Mouse (Mus musculus) myocyte (in vitro differentiated cells): Measurements from ENCODE around the gene Klk15.

Experiments used
- CEBPB ChIP-seq: IDR thresholded peaks from 2 replicates; pipeline ENCODE4 v1.6.1; 2011; ENCODE audit warnings: mild to moderate bottlenecking, moderate library complexity; ENCODE audit not compliant: poor library complexity, insufficient read depth, severe bottlenecking
- E2F4 ChIP-seq: IDR thresholded peaks from one replicate; pipeline ENCODE4 v1.6.1; 2011; ENCODE audit warnings: mild to moderate bottlenecking, control low read depth, moderate library complexity; ENCODE audit not compliant: insufficient read depth
- MAX ChIP-seq: IDR thresholded peaks from one replicate; pipeline ENCODE4 v1.6.1; 2011; ENCODE audit warnings: low read depth, mild to moderate bottlenecking, control low read depth
- MYOD1 ChIP-seq, 3 experiments: IDR thresholded peaks; one replicate each; pipeline ENCODE4 v1.6.1; 2011; ENCODE audit warnings: control low read depth in 2 of 3, low read depth in 2 of 3, mild to moderate bottlenecking in 2 of 3, moderate library complexity in 1 of 3; ENCODE audit not compliant: insufficient read length in 2 of 3, control insufficient read depth in 1 of 3
- MYOG ChIP-seq, 3 experiments: IDR thresholded peaks; one replicate each; pipeline ENCODE4 v1.6.1; 2011; ENCODE audit warnings: control low read depth in 2 of 3, low read depth in 2 of 3, mild to moderate bottlenecking in 2 of 3; ENCODE audit not compliant: insufficient read length in 2 of 3, control insufficient read depth in 1 of 3, insufficient read depth in 1 of 3
- POLR2A ChIP-seq: IDR thresholded peaks from one replicate; pipeline ENCODE4 v1.6.1; 2011; ENCODE audit warnings: low read depth, mild to moderate bottlenecking, control low read depth, moderate library complexity; ENCODE audit not compliant: insufficient read length
- POLR2AphosphoS2 ChIP-seq: IDR thresholded peaks from one replicate; pipeline ENCODE4 v1.6.1; 2011; ENCODE audit warnings: low read depth, control low read depth; ENCODE audit not compliant: insufficient read length
- REST ChIP-seq: IDR thresholded peaks from one replicate; pipeline ENCODE4 v1.6.1; 2011; ENCODE audit warnings: mild to moderate bottlenecking, control low read depth, moderate library complexity; ENCODE audit not compliant: insufficient read depth, insufficient read length
- SRF ChIP-seq: IDR thresholded peaks from one replicate; pipeline ENCODE4 v1.6.1; 2011; ENCODE audit warnings: low read depth; ENCODE audit not compliant: control insufficient read depth, insufficient read length
- TCF12 ChIP-seq: IDR thresholded peaks from one replicate; pipeline ENCODE4 v1.6.1; 2011; ENCODE audit warnings: mild to moderate bottlenecking, control low read depth; ENCODE audit not compliant: poor library complexity, insufficient read depth, severe bottlenecking
- TCF3 ChIP-seq: IDR thresholded peaks from one replicate; pipeline ENCODE4 v1.6.1; 2011; ENCODE audit warnings: low read depth, control low read depth; ENCODE audit not compliant: insufficient read length
- USF1 ChIP-seq: IDR thresholded peaks from one replicate; pipeline ENCODE4 v1.6.1; 2011; ENCODE audit warnings: low read depth, mild to moderate bottlenecking, control low read depth, moderate library complexity

GRCm38 (mm10) chr7:43932337-43932736 lies 1.2 kb upstream of the Klk15 start:
- TF ChIP-seq TCF12 = no peak
- no peak for TF ChIP-seq POLR2A
- TF ChIP-seq CEBPB = no peak
- TF ChIP-seq USF1 = no peak
- no peak for TF ChIP-seq E2F4
- no peak for TF ChIP-seq MYOG (IDR thresholded peaks at IDR 0.05; ENCODE audit: control insufficient read depth in 1 of 3, insufficient read depth in 1 of 3, insufficient read length in 2 of 3, low read depth in 2 of 3)
- TF ChIP-seq MYOD1 (IDR thresholded peaks at IDR 0.05; ENCODE audit: control insufficient read depth in 1 of 3, insufficient read length in 2 of 3, low read depth in 2 of 3) = no peak
- TF ChIP-seq MAX = no peak
- TF ChIP-seq SRF = no peak
- no peak for TF ChIP-seq POLR2AphosphoS2
- TF ChIP-seq TCF3 = no peak
- no peak for TF ChIP-seq REST
